Mouse (Mus musculus) thymus, adult 2 months (tissue): ENCODE measurements around the gene Sdhb.

Experiments
- CTCF ChIP-seq: fragments of 200-500 bp; IDR thresholded peaks from 2 replicates; pipeline ENCODE4 v1.5.1; 2012; ENCODE audit warnings: mild to moderate bottlenecking, control low read depth, low read length, moderate library complexity, borderline replicate concordance; ENCODE audit not compliant: control insufficient read depth, poor library complexity, insufficient read depth; ENCODE audit errors: extremely low read depth
- POLR2A ChIP-seq: fragments of 200-500 bp; IDR thresholded peaks from 2 replicates; pipeline ENCODE4 v1.6.1; 2012; ENCODE audit warnings: mild to moderate bottlenecking, low read length, control low read depth, moderate library complexity; ENCODE audit not compliant: control insufficient read depth, poor library complexity, insufficient read depth; ENCODE audit errors: extremely low read depth

DNA sequence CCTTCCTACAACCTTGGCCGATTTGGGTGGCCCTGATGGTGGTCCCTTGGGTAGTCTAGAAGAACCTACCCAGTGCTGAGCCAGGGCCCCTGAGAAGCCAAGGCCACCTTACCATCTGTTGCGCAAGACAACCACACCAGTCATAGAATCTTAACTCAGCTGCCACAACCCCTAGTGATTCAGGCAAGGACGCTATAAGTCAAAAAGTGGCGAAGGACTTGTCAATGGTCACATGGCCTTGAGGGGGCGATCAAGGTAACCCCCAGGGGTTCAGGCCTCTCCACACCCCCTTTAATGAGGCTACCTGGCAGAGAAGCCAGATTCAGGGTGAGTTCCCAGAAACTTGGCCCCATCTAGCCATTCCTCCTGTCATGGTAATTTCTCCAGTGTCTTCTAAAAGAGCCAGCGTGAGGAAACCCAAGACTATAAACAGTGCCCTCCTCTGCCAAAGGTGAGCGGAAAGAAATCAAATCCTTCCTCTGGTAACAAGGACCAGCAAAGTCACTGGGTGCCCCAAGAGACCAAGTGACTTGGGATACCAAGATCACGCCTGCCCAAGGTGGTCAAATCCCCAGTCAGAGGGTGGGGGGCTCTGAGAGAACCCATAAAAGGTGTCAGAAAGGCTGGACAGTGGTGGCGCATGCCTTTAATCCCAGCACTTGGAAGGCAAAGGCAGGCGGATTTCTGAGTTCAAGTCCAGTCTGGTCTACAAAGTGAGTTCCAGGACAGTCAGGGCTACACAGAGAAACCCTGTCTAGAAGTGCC is 1.1 kb upstream of the Sdhb start:
- TF ChIP-seq POLR2A (no peak), CTCF (no peak)
